Mouse (Mus musculus): ENCODE measurements around the gene Gnao1.

DNA sequence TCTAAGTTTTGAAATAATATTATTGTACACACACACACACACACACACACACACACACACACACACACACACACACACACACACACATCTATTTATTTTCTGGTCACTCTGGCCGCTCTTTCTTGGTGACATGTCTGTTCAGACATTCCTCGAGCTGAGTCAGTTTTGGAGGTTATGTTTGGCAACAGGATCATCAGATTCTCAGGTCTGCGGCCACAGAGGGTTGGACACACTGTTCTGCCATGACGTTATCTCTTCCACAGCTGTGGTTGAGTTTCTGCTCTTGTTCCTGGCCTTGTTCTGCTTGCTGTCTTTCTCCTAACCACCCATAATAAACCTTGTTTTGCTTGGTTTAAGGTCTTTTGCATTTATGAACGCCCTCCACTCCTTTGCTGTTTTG, 61.5 kb downstream of the Gnao1 start:
- TF ChIP-seq POLR2A (IDR thresholded peaks at IDR 0.05; ENCODE audit: low read depth, low read length) (no peak), CTCF (conservative IDR thresholded peaks at IDR 0.05 in 1 of 2, IDR thresholded peaks at IDR 0.05 in 1 of 2; ENCODE audit: low read depth in 2 of 2, low read length in 2 of 2) (no peak), GABPA (IDR thresholded peaks at IDR 0.05; ENCODE audit: insufficient replicate concordance, low read depth, low read length) (no peak), KAT2A (IDR thresholded peaks at IDR 0.05; ENCODE audit: insufficient replicate concordance, low read length) (no peak), EP300 (IDR thresholded peaks at IDR 0.05; ENCODE audit: low read length) (peak; percentile 50), E2F4 (IDR thresholded peaks at IDR 0.05; ENCODE audit: insufficient replicate concordance, low read depth, low read length) (no peak), ETS1 (conservative IDR thresholded peaks at IDR 0.05; ENCODE audit: low read depth, low read length) (peak; percentile 84), MAX (IDR thresholded peaks at IDR 0.05; ENCODE audit: low read length) (no peak), CHD2 (IDR thresholded peaks at IDR 0.05; ENCODE audit: low read length) (no peak), NRF1 (IDR thresholded peaks at IDR 0.05; ENCODE audit: low read depth, low read length) (no peak), SIN3A (IDR thresholded peaks at IDR 0.05; ENCODE audit: low read length) (no peak), CHD1 (IDR thresholded peaks at IDR 0.05; ENCODE audit: low read depth, low read length) (no peak)

Data from CH12.LX (cell line).